Mouse (Mus musculus): ENCODE measurements around the gene Ascl5.

GRCm38 (mm10) chr1:136066621-136067020 is 16.0 kb downstream of the Ascl5 start:
- TF ChIP-seq FOSL1 (IDR thresholded peaks at IDR 0.05; ENCODE audit: insufficient read depth, low read length, poor library complexity, severe bottlenecking) (no peak), MAX (IDR thresholded peaks at IDR 0.05) (no peak), CTCF (IDR thresholded peaks at IDR 0.05; ENCODE audit: control insufficient read depth, insufficient read depth, insufficient read length) (no peak), CEBPB (IDR thresholded peaks at IDR 0.05; ENCODE audit: low read depth) (no peak), MYOD1 (IDR thresholded peaks at IDR 0.05; ENCODE audit: control insufficient read depth, insufficient read length, low read depth) (peak; percentile 98)

Measured in C2C12 (cell line).